Mouse (Mus musculus): ENCODE results near the gene Clp1. TPM values are rescaled to one million over a fixed set of nuclear protein-coding genes. Genes with fewer than 3 reads are reported as not detected.
A peak's percentile ranks its signal among the peaks of the same experiment; 100 is the strongest.

The Clp1 gene
- polyA plus RNA-seq, 2 experiments: 19.5 to 30.9 TPM

DNA sequence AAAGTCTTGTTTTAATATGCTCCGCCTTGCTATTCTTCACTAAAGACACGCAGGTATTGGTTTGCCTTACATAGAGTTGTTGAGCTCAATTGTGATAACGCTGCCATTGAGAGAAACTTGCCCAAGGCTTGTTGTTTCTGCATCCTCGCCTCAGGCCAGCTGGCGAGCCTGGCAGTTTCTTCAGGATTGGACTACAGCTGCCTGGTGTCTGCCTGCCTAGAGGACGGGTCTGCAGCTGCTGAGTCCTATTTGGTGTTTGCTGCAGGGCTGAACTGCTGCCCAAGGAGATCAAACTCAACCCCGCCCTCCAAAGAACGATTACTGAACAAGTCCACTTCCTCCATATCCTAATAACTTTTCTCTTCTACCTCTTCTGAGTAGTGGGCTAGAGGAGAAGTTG, 33.6 kb upstream of the Clp1 start:
- no peak for TF ChIP-seq POLR2A (IDR thresholded peaks at IDR 0.05; ENCODE audit: borderline replicate concordance, extremely low read depth, insufficient read depth, insufficient read length)
- WGBS: 63% methylated on average over 8 of the region's 8 CpGs
- H3K27ac ChIP-seq (replicated peaks; ENCODE audit: low read depth, low read length): no peak overlapping the region
- H3K4me1 ChIP-seq (ENCODE audit: control insufficient read depth, insufficient read depth, low read length): no peaks in the 10 kb centered on the region
- no peaks in the 10 kb centered on the region for H3K36me3 ChIP-seq (ENCODE audit: control insufficient read depth, insufficient read depth, low read length)
- no peak overlapping the region for H3K9ac ChIP-seq (ENCODE audit: low read depth, low read length, severe bottlenecking)
- no peak overlapping the region for H3K4me2 ChIP-seq (replicated peaks; ENCODE audit: low read depth, low read length, severe bottlenecking)
- H3K9me3 ChIP-seq (ENCODE audit: control insufficient read depth, low read length): no peaks in the 10 kb centered on the region
- H3K4me3 ChIP-seq (replicated peaks; ENCODE audit: low read length): no peak overlapping the region
- H3K27me3 ChIP-seq (ENCODE audit: control insufficient read depth, insufficient read depth, low read length): no peaks in the 10 kb centered on the region
- ATAC-seq (ENCODE audit: low FRiP score, low read depth) (no peak), DNase-seq (ENCODE audit: low spot score) (no peak)

DNA sequence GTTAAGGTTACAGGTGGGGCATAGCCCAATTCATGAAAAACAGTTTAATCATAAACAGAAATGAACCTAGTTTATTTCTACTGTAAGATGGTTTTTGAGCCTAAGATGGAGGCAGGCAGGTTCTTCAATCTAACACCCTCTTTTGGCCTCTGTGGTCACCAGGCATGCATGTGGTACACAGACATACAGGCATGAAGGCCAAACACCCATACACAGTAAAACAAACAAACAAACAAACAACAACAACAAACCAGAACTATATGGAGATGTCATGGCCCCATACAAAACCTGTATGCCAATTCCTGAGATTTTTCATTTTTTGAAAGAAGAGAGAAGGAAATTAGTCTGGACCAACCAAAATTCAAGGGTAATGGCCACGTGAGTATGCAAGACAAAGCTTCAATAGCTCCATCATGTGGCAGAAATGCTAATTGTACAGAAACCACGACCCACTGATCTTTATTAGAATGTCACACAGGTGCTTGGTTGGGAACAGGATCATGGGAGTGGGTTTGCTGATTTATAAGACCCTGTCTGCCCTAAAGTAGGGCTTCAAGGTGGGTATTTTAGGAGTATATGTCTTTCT, 31.5 kb upstream of the Clp1 start:
- DNase-seq (ENCODE audit: low spot score) (peak; percentile 72), ATAC-seq (ENCODE audit: low FRiP score, low read depth) (peak; percentile 77)
- H3K27me3 ChIP-seq (ENCODE audit: control insufficient read depth, insufficient read depth, low read length): no peaks in the 10 kb centered on the region
- H3K27ac ChIP-seq (replicated peaks; ENCODE audit: low read depth, low read length): no peak overlapping the region
- no peaks in the 10 kb centered on the region for H3K9me3 ChIP-seq (ENCODE audit: control insufficient read depth, low read length)
- 2% methylated on average over 2 of the region's 2 CpGs for WGBS
- no peak overlapping the region for H3K4me3 ChIP-seq (replicated peaks; ENCODE audit: low read length)
- no peaks in the 10 kb centered on the region for H3K4me1 ChIP-seq (ENCODE audit: control insufficient read depth, insufficient read depth, low read length)
- no peak overlapping the region for H3K4me2 ChIP-seq (replicated peaks; ENCODE audit: low read depth, low read length, severe bottlenecking)
- H3K36me3 ChIP-seq (ENCODE audit: control insufficient read depth, insufficient read depth, low read length): no peaks in the 10 kb centered on the region
- no peak for TF ChIP-seq POLR2A (IDR thresholded peaks at IDR 0.05; ENCODE audit: borderline replicate concordance, extremely low read depth, insufficient read depth, insufficient read length)
- no peak overlapping the region for H3K9ac ChIP-seq (ENCODE audit: low read depth, low read length, severe bottlenecking)

DNA sequence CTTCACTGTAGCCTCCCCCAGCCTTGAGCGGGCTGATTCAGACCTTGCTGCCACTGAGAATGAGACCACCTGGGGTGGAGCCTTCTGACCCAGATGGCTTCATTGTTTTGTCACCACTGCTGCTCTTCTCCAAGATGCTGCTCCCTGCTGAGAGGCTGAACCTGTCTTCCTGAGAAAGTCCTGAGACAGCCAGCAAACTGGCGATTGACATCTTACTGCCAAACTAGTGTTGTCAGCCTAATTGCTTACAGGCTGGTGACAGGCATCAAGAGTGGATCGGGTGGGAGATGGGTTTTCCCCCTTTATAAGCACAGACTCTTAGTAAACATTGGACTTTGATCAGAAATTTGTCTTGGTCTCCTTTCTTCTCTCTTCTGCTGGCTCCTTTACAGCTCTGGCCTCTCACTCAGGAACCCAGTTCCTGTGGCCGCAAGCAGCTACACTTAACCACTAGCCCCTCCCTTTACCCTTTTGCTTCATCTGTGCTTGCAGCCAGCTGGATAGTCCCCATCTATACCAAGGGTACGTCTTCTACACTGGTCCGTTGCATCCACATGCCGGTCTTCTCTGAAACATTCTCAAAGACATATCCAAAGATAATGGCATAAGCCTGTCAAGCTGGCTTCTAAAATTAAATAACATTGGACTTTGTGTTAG, 30.0 kb upstream of the Clp1 start:
- no peaks in the 10 kb centered on the region for H3K36me3 ChIP-seq (ENCODE audit: control insufficient read depth, insufficient read depth, low read length)
- no peak for TF ChIP-seq POLR2A (IDR thresholded peaks at IDR 0.05; ENCODE audit: borderline replicate concordance, extremely low read depth, insufficient read depth, insufficient read length)
- no peaks in the 10 kb centered on the region for H3K4me1 ChIP-seq (ENCODE audit: control insufficient read depth, insufficient read depth, low read length)
- no peaks in the 10 kb centered on the region for H3K27me3 ChIP-seq (ENCODE audit: control insufficient read depth, insufficient read depth, low read length)
- H3K9me3 ChIP-seq (ENCODE audit: control insufficient read depth, low read length): no peaks in the 10 kb centered on the region
- no peak overlapping the region for H3K4me3 ChIP-seq (replicated peaks; ENCODE audit: low read length)
- no peak overlapping the region for H3K4me2 ChIP-seq (replicated peaks; ENCODE audit: low read depth, low read length, severe bottlenecking)
- no peak for ATAC-seq (ENCODE audit: low FRiP score, low read depth)
- H3K27ac ChIP-seq (replicated peaks; ENCODE audit: low read depth, low read length): no peak overlapping the region
- WGBS: 55% methylated on average over 7 of the region's 7 CpGs
- H3K9ac ChIP-seq (ENCODE audit: low read depth, low read length, severe bottlenecking): no peak overlapping the region
- no peak for DNase-seq (ENCODE audit: low spot score)

DNA sequence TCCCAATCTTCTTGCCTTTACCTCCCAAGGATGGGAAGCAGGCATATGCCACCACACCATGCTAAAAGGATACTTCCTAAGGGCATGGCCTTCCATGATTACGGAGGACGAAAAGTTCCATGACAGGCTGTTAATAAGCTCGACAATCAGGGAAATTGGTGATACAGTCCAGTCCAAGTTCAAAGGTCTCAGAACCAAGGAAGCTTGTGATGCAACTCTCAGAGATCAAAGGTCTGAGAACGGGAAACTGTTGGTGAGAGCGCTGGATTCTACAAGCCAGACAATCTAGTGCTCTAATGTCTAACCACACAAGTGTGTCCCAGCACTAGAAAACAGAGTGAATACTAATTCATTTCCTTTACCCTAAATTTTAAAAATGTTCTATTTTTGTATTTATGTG, 29.1 kb upstream of the Clp1 start:
- TF ChIP-seq POLR2A (IDR thresholded peaks at IDR 0.05; ENCODE audit: borderline replicate concordance, extremely low read depth, insufficient read depth, insufficient read length): no peak
- no peaks in the 10 kb centered on the region for H3K27me3 ChIP-seq (ENCODE audit: control insufficient read depth, insufficient read depth, low read length)
- no peak overlapping the region for H3K4me2 ChIP-seq (replicated peaks; ENCODE audit: low read depth, low read length, severe bottlenecking)
- no peak overlapping the region for H3K9ac ChIP-seq (ENCODE audit: low read depth, low read length, severe bottlenecking)
- no peaks in the 10 kb centered on the region for H3K9me3 ChIP-seq (ENCODE audit: control insufficient read depth, low read length)
- WGBS: 65% methylated on average over 5 of the region's 5 CpGs
- DNase-seq (ENCODE audit: low spot score) (no peak), ATAC-seq (ENCODE audit: low FRiP score, low read depth) (no peak)
- H3K27ac ChIP-seq (replicated peaks; ENCODE audit: low read depth, low read length): no peak overlapping the region
- H3K4me1 ChIP-seq (ENCODE audit: control insufficient read depth, insufficient read depth, low read length): no peaks in the 10 kb centered on the region
- no peaks in the 10 kb centered on the region for H3K36me3 ChIP-seq (ENCODE audit: control insufficient read depth, insufficient read depth, low read length)
- no peak overlapping the region for H3K4me3 ChIP-seq (replicated peaks; ENCODE audit: low read length)

DNA sequence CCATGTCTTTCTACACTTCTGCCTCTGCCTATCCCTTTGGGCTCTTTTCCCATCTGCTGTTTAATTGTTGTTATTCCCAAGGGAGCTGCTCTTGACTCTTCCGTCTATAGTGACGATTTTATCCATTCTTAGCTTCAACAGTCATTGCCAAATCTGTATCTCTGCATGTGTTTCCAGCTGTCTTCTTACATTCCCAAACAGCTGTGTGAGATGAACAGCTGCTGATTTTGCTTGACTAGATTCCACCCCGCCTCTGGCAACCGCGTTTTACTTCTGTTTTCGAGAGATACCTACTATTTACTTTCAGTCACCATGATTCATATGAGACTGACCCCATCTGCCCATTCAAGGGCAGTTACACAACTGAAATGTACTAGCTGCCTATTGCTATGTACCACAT, 23.0 kb upstream of the Clp1 start:
- no peak overlapping the region for H3K4me3 ChIP-seq (replicated peaks; ENCODE audit: low read length)
- H3K27me3 ChIP-seq (ENCODE audit: control insufficient read depth, insufficient read depth, low read length): no peaks in the 10 kb centered on the region
- DNase-seq (ENCODE audit: low spot score) (peak; percentile 49), ATAC-seq (ENCODE audit: low FRiP score, low read depth) (peak; percentile 75)
- TF ChIP-seq POLR2A (IDR thresholded peaks at IDR 0.05; ENCODE audit: borderline replicate concordance, extremely low read depth, insufficient read depth, insufficient read length): no peak
- no peak overlapping the region for H3K27ac ChIP-seq (replicated peaks; ENCODE audit: low read depth, low read length)
- no peak overlapping the region for H3K9ac ChIP-seq (ENCODE audit: low read depth, low read length, severe bottlenecking)
- no peak overlapping the region for H3K4me2 ChIP-seq (replicated peaks; ENCODE audit: low read depth, low read length, severe bottlenecking)
- 73% methylated on average over 6 of the region's 6 CpGs for WGBS
- no peaks in the 10 kb centered on the region for H3K9me3 ChIP-seq (ENCODE audit: control insufficient read depth, low read length)
- no peaks in the 10 kb centered on the region for H3K4me1 ChIP-seq (ENCODE audit: control insufficient read depth, insufficient read depth, low read length)
- H3K36me3 ChIP-seq (ENCODE audit: control insufficient read depth, insufficient read depth, low read length): no peaks in the 10 kb centered on the region

All from limb, embryonic 14.5 days (tissue).